Mouse (Mus musculus) limb, embryonic 15.5 days (tissue): ENCODE measurements around the gene Babam2. TPM values are rescaled to one million over a fixed set of nuclear protein-coding genes. Genes with fewer than 3 reads are reported as not detected.
A peak's percentile ranks its signal among the peaks of the same experiment; 100 is the strongest.

Experiments used
- ATAC-seq: fragments of 200-750 bp; cut with Nextera tagmentation; 2 replicates; pipeline ENCODE4 v1.8.0; 2017; ENCODE audit warnings: low read depth, moderate TSS enrichment; ENCODE audit not compliant: insufficient number of reproducible peaks, low FRiP score, low TSS enrichment
- H3K27ac ChIP-seq: fragments of 300-500 bp; sonication (generic); 2 replicates; pipeline ENCODE4 v1.5.1; 2015; ENCODE audit warnings: moderate library complexity, mild to moderate bottlenecking, inconsistent platforms
- H3K27me3 ChIP-seq: fragments of 300-500 bp; sonication (generic); 2 replicates; pipeline ENCODE4 v1.6.1; 2015; ENCODE audit warnings: inconsistent platforms
- H3K36me3 ChIP-seq: fragments of 300-500 bp; sonication (generic); 2 replicates; pipeline ENCODE4 v1.6.1; 2015; ENCODE audit warnings: inconsistent platforms
- H3K4me1 ChIP-seq: fragments of 300-500 bp; sonication (generic); 2 replicates; pipeline ENCODE4 v1.6.1; 2015; ENCODE audit warnings: inconsistent platforms
- H3K4me2 ChIP-seq: fragments of 300-500 bp; sonication (generic); 2 replicates; pipeline ENCODE4 v1.6.1; 2015; ENCODE audit warnings: mild to moderate bottlenecking, inconsistent platforms
- H3K4me3 ChIP-seq: fragments of 300-500 bp; sonication (generic); 2 replicates; pipeline ENCODE4 v1.5.1; 2015; ENCODE audit warnings: mild to moderate bottlenecking, inconsistent platforms
- H3K9ac ChIP-seq: fragments of 300-500 bp; sonication (generic); 2 replicates; pipeline ENCODE4 v1.6.1; 2015; ENCODE audit warnings: inconsistent platforms
- H3K9me3 ChIP-seq: fragments of 300-500 bp; sonication (generic); 2 replicates; pipeline ENCODE4 v1.6.1; 2016; ENCODE audit warnings: inconsistent platforms
- WGBS: fragments of 180-500 bp; shearing (Covaris S2); methylation state at CpG from one replicate; pipeline ENCODE4 v1.1.7; 2015; 5-methylcytosine and 5-hydroxymethylcytosine counted together
- polyA plus RNA-seq: library from polyadenylated mRNA; unstranded; fragments of >200 nt; fragmentation: Nextera tagmentation; extraction: Ambion mirVana; gene quantifications from 2 replicates; pipeline ENCODE4 v1.2.1, GENCODE M21; 2015

The Babam2 gene
- polyA plus RNA-seq, 1 experiment from 2014 or later, result 50.5 TPM

- Histone ChIP-seq H3K4me2 (no peak overlapping the region), H3K4me1 (peaks cover 22% of the 10 kb centered on the region), H3K27ac (peak overlapping the region; percentile 38), H3K4me3 (no peak overlapping the region), H3K9me3 (no peaks in the 10 kb centered on the region), H3K9ac (no peak overlapping the region), H3K27me3 (no peaks in the 10 kb centered on the region), H3K36me3 (no peaks in the 10 kb centered on the region)
- 65% methylated on average over 2 of the region's 2 CpGs for WGBS
- no peak for ATAC-seq
These were observed 286.4 kb downstream of the Babam2 start for GRCm38 (mm10) chr5:31983817-31984368.

- ATAC-seq, result no peak
- Histone ChIP-seq H3K4me1 (peaks cover 22% of the 10 kb centered on the region), H3K4me2 (no peak overlapping the region), H3K36me3 (no peaks in the 10 kb centered on the region), H3K27ac (peak overlapping the region; percentile 38), H3K9me3 (no peaks in the 10 kb centered on the region), H3K27me3 (no peaks in the 10 kb centered on the region), H3K9ac (no peak overlapping the region), H3K4me3 (no peak overlapping the region)
- WGBS, result 66% methylated on average over 13 of the region's 13 CpGs
These were observed 287.0 kb downstream of the Babam2 start for GRCm38 (mm10) chr5:31984369-31984961.

- ATAC-seq, result no peak
- Histone ChIP-seq H3K4me1 (peaks cover 22% of the 10 kb centered on the region), H3K27ac (peak overlapping the region; percentile 38; the same call in 1 of the 2 replicates), H3K4me3 (no peak overlapping the region), H3K9me3 (no peaks in the 10 kb centered on the region), H3K36me3 (no peaks in the 10 kb centered on the region), H3K4me2 (no peak overlapping the region), H3K9ac (no peak overlapping the region), H3K27me3 (no peaks in the 10 kb centered on the region)
- WGBS, result 40% methylated on average over 2 of the region's 2 CpGs
These were observed 287.5 kb downstream of the Babam2 start for GRCm38 (mm10) chr5:31985021-31985420.

- no peak for ATAC-seq
- 86% methylated on average over 11 of the region's 11 CpGs for WGBS
These were observed 290.2 kb downstream of the Babam2 start for GRCm38 (mm10) chr5:31987541-31988307.

GRCm38 (mm10) chr5:31997189-31997954, 299.9 kb downstream of the Babam2 start:
- H3K36me3 ChIP-seq, result no peaks in the 10 kb centered on the region
- H3K4me2 ChIP-seq, result no peak overlapping the region
- ATAC-seq, result no peak
- H3K4me3 ChIP-seq, result no peak overlapping the region
- no peaks in the 10 kb centered on the region for H3K9me3 ChIP-seq
- no peak overlapping the region for H3K9ac ChIP-seq
- peaks cover 8% of the 10 kb centered on the region for H3K4me1 ChIP-seq
- no peak overlapping the region for H3K27ac ChIP-seq
- no peaks in the 10 kb centered on the region for H3K27me3 ChIP-seq
- 26% methylated on average over 4 of the region's 4 CpGs for WGBS

More at GRCm38 (mm10) chr5:31987541-31988307, 290.2 kb downstream of the Babam2 start:
- H3K27ac ChIP-seq, result no peak overlapping the region
- no peaks in the 10 kb centered on the region for H3K9me3 ChIP-seq
- no peaks in the 10 kb centered on the region for H3K36me3 ChIP-seq
- no peak overlapping the region for H3K9ac ChIP-seq
- no peak overlapping the region for H3K4me3 ChIP-seq
- H3K4me1 ChIP-seq, result peaks cover 19% of the 10 kb centered on the region
- no peak overlapping the region for H3K4me2 ChIP-seq
- H3K27me3 ChIP-seq, result no peaks in the 10 kb centered on the region

GRCm38 (mm10) chr5:31998806-31999205, 301.3 kb downstream of the Babam2 start:
- Histone ChIP-seq H3K36me3 (no peaks in the 10 kb centered on the region), H3K4me2 (no peak overlapping the region), H3K9ac (no peak overlapping the region), H3K4me1 (peaks cover 8% of the 10 kb centered on the region), H3K4me3 (no peak overlapping the region), H3K27ac (no peak overlapping the region), H3K9me3 (no peaks in the 10 kb centered on the region), H3K27me3 (no peaks in the 10 kb centered on the region)
- ATAC-seq, result no peak
- 77% methylated on average over 2 of the region's 2 CpGs for WGBS

- Histone ChIP-seq H3K27me3 (no peaks in the 10 kb centered on the region), H3K4me1 (peaks cover 8% of the 10 kb centered on the region), H3K4me3 (no peak overlapping the region), H3K36me3 (no peaks in the 10 kb centered on the region), H3K27ac (no peak overlapping the region), H3K4me2 (no peak overlapping the region), H3K9me3 (no peaks in the 10 kb centered on the region), H3K9ac (no peak overlapping the region)
- no peak for ATAC-seq
- WGBS, result 49% methylated on average over 3 of the region's 3 CpGs
These were observed 302.6 kb downstream of the Babam2 start for GRCm38 (mm10) chr5:32000076-32000475.

GRCm38 (mm10) chr5:32001266-32001665, 303.8 kb downstream of the Babam2 start:
- Histone ChIP-seq H3K9ac (no peak overlapping the region), H3K27ac (no peak overlapping the region), H3K4me2 (no peak overlapping the region), H3K4me3 (no peak overlapping the region), H3K9me3 (no peaks in the 10 kb centered on the region), H3K36me3 (no peaks in the 10 kb centered on the region), H3K27me3 (no peaks in the 10 kb centered on the region), H3K4me1 (peaks cover 8% of the 10 kb centered on the region)
- WGBS, result 86% methylated on average over 9 of the region's 9 CpGs
- no peak for ATAC-seq

GRCm38 (mm10) chr5:32001771-32002170, 304.3 kb downstream of the Babam2 start:
- 61% methylated on average over 3 of the region's 3 CpGs for WGBS
- H3K9me3 ChIP-seq, result no peaks in the 10 kb centered on the region
- no peak overlapping the region for H3K4me2 ChIP-seq
- peaks cover 8% of the 10 kb centered on the region for H3K4me1 ChIP-seq
- H3K27me3 ChIP-seq, result no peaks in the 10 kb centered on the region
- H3K4me3 ChIP-seq, result no peak overlapping the region
- no peaks in the 10 kb centered on the region for H3K36me3 ChIP-seq
- no peak overlapping the region for H3K27ac ChIP-seq
- H3K9ac ChIP-seq, result no peak overlapping the region
- ATAC-seq, result no peak

- 56% methylated on average over 3 of the region's 3 CpGs for WGBS
- no peaks in the 10 kb centered on the region for H3K9me3 ChIP-seq
- H3K27me3 ChIP-seq, result no peaks in the 10 kb centered on the region
- H3K4me1 ChIP-seq, result no peaks in the 10 kb centered on the region
- no peaks in the 10 kb centered on the region for H3K36me3 ChIP-seq
- H3K9ac ChIP-seq, result no peak overlapping the region
- no peak for ATAC-seq
- H3K27ac ChIP-seq, result no peak overlapping the region
- no peak overlapping the region for H3K4me3 ChIP-seq
- H3K4me2 ChIP-seq, result no peak overlapping the region
These were observed 310.9 kb downstream of the Babam2 start for GRCm38 (mm10) chr5:32008401-32008800.

- WGBS, result 76% methylated on average over 4 of the region's 4 CpGs
- no peak overlapping the region for H3K27ac ChIP-seq
These were observed 312.6 kb downstream of the Babam2 start for GRCm38 (mm10) chr5:32010056-32010455.

GRCm38 (mm10) chr5:32013053-32013452, 315.6 kb downstream of the Babam2 start:
- Histone ChIP-seq H3K4me2 (no peak overlapping the region), H3K4me1 (no peaks in the 10 kb centered on the region), H3K27me3 (no peaks in the 10 kb centered on the region), H3K27ac (no peak overlapping the region), H3K9ac (no peak overlapping the region), H3K4me3 (no peak overlapping the region), H3K36me3 (no peaks in the 10 kb centered on the region), H3K9me3 (no peaks in the 10 kb centered on the region)
- ATAC-seq, result no peak
- WGBS, result 73% methylated on average over 2 of the region's 2 CpGs

More at GRCm38 (mm10) chr5:32010056-32010455, 312.6 kb downstream of the Babam2 start:
- no peak for ATAC-seq
- H3K4me3 ChIP-seq, result no peak overlapping the region
- no peaks in the 10 kb centered on the region for H3K9me3 ChIP-seq
- no peaks in the 10 kb centered on the region for H3K36me3 ChIP-seq
- H3K4me1 ChIP-seq, result no peaks in the 10 kb centered on the region
- no peaks in the 10 kb centered on the region for H3K27me3 ChIP-seq
- H3K4me2 ChIP-seq, result no peak overlapping the region
- no peak overlapping the region for H3K9ac ChIP-seq
